Mouse (Mus musculus) adrenal gland, adult 18-20 months (tissue): ENCODE results near the gene Slc9a9. TPM values are rescaled to one million over a fixed set of nuclear protein-coding genes. Genes with fewer than 3 reads are reported as not detected.

Experiments
- DNase-seq, 2 experiments: peaks; one replicate each; pipeline ENCODE4 v3.0.0; 2021 to 2022; ENCODE audit warnings: low spot score in 2 of 2
- total RNA-seq, 2 experiments: library from RNA; stranded (reverse); gene quantifications; 1 replicate in 1 of 2; 2 replicates in 1 of 2; pipeline ENCODE4 v1.2.3; 2021

The Slc9a9 gene
- total RNA-seq, 2 experiments from 2014 or later, result 2.4 to 4.1 TPM

DNA sequence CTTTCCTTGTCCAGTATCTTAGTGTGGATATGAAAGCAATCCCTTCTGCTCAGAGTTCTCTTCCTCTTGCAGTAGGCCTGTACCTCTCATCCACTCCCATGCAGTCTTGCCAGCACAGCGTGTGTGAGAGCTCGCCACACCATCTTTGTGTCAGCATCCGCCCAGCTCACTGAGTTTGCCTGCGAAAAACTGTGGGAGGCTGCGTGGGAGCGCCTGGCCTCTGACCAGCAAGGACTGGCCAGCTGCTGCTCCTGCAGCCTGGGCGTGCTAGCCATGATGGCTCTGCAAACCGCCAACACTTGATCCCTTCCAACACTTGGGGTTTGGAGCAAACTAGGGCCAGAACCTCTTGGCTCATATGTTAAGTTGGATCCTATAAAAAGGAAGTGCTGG lies 11.4 kb downstream of the Slc9a9 start:
- DNase-seq, result no peak

DNA sequence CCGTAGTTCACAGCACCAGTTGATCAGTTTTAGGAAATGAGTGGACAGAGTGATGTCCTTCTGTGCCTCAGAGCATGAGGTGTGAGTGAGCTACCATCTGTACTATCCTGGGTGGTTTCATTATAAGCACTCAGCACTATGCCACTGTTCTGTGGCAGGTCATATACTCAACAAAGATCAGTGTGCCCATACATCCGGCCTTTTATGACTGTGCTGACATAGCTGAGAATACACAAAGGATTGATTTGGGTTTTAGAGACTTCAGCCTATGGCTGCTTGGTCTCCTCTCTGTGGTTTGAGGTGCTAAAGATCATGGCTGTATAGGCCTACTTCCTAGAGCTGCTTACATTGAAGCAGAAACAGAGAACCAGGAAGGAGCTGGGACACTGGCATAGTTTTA lies 12.6 kb downstream of the Slc9a9 start:
- DNase-seq, result no peak

DNA sequence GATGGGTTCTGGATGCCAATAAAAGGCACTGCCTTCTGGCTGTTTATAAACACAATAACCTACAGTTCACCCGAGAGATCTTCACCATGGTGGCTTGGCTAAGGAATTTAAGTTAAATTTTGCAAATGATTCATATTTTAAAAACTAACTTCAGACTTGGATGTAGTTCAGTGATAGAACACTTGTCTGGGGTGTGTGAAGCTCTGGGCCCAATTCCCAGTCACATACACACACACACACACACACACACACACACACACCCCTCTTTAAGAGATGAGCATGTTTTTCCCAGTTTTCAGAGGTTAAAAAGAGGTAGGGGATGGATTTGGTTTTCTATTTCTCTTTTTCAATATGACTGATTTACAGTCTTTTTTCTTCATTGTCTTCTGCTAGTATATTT lies 15.9 kb downstream of the Slc9a9 start:
- DNase-seq, result no peak

DNA sequence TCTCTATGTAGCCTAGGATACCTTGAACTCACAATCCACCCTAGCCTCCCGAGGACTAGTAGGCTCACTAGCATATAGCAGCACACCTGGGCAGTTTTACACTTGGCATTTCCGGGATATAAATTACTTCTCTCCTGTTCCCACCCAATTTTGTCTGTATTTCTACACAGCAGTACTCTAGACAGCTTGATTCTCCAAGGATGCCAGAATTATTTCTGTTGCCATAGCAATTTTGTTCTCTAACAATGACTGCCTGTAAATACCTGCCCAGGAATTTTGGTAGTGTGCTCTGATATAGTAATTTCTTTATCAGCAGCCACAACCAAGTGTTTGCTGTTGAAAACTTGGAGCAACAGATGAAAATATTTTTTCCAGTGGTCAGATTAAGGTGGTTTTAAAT lies 16.7 kb downstream of the Slc9a9 start:
- no peak for DNase-seq

DNA sequence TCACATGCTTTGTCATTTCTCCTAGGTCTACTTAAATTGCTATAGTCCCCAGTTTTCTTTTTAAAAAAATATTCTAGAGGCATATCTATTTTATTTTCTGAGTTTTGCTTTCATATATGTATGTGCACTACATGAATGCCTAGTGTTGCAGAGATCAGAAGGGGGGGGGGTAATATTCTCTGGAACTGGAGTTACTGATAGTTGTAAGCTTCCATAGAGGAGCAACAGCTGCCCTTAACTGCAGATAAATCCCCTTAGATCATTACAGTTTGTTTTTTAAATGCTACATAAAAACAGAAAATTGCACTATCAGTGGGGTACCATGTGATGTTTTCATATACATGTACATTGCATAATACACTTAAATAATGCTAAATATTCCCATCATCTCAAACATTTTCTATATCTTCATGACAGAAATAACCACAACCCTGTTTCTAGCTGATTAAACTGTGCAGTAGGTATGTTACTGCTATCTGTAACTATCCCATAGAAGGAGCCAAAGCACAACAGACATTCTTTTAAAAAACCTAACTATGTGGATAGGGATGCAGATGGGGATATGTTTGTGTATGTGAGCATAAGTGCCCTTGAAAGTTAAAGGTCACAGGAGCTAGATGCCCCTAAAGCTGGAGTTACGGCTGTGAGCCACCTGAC lies 17.6 kb downstream of the Slc9a9 start:
- no peak for DNase-seq

DNA sequence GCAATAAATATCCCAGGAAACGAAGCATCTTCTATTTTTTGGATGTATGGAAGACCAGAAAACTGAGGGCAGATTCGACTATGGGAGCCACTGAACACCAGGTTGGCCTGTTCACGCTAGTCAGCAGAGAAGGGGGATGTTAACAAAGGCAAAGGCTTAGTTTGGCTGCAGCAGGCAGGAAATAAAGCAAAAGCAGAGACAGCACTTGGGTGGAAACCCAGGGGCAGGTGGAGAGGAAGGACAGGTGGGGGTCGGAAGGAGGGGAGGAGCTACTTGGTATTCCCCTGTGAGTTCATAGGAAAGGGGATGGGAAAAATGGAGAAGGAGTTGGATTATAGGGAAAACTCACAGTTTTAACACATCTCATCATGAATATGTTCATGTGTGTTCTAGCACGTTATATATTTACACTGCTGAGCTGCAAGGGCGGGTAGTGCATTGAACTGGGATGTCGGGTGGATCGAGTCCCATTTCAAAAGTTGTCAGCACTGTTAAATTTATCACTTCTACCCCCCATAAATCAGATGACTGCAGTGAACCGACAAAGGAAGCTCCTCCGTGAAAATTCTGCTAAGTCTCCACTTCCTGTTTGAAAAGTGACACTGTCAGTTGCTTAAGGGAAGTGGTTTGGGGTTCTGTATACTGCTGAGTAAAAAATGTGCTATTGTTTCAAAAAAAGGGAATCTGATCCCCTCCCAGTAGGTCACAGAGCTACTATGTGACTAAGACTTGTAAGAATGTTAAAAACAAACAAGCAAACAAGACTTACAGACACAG lies 21.8 kb downstream of the Slc9a9 start:
- DNase-seq, result no peak

DNA sequence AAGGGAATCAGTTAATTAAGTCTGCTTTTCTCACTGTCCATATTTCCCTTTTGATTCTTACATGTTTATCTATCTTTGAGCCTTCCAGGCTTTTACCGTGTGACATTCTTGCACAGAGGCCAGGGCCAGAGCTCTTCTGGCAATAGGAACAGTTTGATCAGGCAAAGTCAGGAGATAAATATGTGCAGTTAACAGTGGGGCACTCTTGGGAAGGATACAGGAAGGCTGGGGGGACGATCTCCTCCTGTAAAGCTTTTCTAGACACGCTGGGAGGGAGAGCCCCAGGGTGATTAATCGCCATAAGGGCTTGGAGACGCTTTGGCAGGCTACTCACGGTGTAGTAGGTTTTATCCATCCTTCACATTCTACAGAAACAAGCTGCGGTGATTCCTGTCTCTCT lies 22.4 kb downstream of the Slc9a9 start:
- no peak for DNase-seq

DNA sequence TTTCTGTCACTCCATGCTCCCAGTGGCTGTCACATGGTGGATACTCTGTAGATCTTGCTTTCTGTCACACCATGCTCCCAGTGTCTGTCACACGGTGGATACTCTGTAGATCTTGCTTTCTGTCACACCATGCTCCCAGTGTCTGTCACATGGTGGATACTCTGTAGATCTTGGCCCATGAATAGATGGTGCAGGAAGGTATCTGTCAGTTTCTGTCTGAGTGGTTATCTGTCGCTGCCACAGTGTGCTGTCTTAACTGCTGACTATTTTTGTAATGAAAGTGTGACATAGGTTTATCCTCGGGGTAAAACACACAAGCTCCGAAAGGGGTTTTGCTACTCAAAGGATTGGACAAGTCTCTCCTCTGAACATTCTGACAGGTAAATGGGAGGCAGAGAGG lies 24.5 kb downstream of the Slc9a9 start:
- DNase-seq, result no peak

DNA sequence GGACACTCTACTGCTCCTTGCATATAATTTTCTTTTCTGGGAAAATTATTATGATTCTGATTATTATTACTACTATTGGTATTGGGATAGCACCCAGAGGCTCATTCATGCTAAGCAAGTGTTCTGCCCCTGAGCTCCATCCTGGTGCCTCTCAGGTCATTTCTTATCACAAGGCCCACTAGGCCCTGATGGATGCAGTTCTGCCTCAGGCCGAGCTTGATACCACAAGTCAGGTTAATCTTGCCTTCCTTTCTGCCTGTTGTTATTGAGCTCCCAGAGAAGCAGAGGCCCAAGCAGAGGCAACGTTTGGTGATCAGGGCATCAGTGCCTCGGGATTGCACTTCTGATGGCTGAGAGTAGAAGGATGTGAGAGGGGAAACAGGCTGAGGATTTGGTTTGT lies 25.3 kb downstream of the Slc9a9 start:
- no peak for DNase-seq

DNA sequence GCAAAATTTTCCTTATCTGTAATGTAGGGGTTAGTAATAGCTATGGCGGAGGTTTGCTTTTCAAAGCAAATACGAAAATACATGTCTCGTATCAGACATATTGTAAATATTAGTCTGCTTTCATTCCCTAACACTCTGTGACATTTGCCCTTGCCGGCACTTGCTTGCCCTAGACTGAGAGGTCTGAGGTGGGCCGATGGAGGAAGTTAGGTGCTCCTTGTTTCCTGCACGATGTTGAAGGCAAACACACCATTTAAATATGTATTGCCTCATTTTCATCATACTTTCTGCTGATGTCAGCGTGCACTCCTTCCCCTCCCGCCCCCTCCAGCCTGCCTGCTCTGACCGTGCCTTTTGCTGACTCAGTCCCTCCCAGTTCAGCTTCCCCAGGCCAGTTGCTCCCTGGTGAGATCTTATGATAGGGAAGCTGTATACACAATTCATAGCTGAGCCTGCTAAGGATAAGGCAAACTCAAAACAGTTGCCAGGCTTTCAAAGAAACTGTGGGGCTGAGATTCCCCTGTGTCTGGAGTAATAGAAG lies 26.9 kb downstream of the Slc9a9 start:
- no peak for DNase-seq

DNA sequence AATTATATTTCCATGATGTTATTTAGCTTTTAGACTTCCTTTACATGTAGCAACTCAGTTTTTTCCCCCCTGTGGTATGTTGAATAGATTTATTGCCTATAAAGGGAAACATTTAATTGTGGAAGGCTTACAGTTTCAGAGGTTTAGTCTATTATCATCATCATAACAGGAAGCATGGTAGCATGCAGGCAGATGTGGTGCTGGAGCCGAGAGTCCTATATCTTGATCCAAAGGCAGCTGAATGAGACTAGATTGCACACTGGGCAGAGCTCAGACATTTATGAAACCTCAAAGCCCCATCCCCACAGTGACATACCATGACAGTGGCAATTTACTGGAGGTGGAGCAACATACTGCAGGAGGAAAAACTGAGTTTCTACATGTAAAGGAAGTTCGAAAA lies 28.5 kb downstream of the Slc9a9 start:
- no peak for DNase-seq

DNA sequence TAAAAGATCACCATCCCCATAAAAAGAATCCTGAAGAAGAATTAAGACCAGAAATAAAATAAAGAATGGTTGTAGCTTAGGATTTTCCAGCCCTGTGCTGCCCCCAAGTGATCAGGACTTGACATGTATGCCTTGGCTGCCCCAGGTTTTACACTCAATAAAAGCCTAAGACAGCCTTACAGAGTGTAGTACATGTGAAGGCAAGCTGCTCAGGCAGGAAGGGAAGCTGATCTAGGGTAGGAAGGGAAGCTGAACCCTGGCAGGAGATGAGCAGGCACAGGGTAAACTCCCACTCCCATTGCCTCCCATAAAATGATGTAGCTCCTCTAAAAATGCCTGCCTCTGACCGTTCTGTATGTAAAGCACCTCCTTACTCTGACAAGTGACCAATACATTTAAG lies 30.8 kb downstream of the Slc9a9 start:
- no peak for DNase-seq

DNA sequence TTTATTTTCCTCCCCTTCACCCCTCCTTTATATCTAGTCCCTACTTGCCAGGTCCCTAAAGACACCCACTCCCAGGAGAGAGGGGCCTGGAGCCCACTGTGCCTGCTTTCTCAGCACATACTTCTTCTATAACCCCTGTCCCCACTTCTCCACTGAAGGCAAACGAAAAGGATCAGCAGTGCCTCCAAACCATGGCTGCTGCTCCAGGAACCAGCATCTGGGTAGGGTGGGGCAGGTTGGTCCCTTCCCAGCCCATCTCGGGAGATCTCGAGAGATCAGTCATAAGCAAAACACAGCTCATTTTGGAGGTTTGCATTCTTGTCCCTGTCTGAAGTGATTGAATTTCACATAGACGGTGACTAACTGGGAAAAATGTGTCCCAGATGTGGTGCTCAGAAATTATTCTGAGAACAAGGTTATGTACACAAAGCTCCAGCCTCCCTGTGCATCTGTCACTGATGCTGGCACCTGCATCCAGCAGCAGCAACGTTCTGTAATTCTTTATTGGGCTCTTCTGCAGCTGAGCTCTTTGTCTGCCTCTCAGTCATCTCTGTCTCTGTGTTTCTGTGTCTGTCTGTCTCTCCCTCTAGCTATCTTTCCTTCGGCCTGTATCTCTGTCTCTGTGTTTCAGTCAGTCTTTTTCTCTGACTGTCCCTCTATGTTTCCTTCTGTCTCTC lies 31.6 kb downstream of the Slc9a9 start:
- DNase-seq, result no peak

DNA sequence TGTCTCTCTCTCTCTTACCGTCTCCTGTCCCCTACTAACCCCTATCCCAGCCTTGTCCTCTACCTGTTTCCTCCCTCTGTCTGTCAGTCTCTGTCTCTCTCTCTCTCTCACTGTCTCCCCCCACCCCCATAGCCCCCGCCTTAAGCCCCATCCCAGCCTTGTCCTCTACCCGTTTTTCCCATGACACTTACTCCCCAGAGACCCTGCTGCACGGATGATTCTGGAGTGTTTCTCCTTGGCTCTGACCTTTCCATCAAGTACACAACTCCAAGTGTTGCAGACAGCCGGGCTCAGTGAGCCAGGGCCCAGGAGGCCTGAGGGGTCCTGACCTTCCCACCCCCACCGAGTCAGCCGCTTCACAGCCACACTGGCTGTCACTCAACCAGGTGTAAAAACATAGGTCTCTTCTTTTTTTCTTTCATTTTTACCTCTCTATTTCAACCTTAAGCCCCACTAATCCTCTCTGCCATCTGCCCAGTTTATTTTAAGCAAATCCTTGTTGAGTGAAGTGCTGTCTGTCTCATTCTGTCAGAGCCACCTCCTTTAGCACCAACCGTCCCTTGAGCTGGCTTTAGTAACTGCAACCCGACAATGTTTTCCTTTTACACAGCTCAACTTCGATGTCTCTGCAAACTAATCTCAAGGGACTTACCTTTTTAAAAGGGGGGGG lies 32.4 kb downstream of the Slc9a9 start:
- no peak for DNase-seq

DNA sequence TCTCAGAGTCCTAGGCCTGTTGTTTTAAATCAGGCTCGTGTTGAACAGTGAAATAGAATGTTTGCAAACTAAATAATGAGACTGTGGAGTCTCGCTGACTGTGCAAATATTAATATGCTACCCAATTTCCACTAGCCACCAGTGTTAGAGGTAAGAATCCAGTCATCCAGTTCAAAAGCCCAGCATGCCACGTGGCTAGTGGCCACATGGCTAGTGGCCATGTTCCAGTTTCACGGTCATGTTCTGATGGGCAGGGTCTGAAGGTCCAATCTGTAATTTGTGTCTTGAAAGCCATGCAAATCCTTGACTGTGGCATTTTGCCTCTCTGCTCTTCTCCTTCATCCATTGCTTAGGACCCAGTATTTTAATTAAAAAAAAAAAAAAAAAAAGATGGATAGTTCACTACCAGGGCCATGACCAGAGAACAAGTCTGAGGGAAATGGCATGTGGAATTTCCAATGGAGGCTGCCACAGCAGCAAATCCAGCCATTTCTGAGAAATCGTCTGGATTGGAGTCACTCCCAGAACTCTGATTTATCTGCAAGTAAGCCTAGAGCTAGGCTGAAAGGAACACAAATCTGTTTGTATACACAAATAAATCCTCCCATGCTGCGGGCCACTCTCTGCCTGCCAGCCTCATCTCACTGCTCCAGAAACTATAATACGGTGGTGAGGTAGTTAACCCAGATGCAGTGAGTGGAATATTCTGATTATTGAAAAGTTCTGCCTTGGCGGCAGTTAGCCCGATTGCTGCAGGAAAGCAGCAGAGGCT lies 35.5 kb downstream of the Slc9a9 start:
- DNase-seq, result no peak

DNA sequence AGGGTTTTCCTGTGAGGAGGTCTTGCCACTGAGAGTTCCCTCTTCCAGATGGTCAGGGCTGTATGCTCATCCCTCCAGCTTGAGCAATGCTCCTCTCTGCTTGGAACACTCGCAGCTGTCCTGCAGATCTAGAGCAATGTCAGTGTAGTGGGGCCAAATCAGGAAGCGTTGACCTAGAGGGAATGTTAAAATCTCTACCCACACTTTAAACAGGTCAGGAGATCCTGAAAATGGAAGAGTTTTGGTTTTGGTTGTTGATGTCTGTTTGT lies 36.0 kb downstream of the Slc9a9 start:
- no peak for DNase-seq

DNA sequence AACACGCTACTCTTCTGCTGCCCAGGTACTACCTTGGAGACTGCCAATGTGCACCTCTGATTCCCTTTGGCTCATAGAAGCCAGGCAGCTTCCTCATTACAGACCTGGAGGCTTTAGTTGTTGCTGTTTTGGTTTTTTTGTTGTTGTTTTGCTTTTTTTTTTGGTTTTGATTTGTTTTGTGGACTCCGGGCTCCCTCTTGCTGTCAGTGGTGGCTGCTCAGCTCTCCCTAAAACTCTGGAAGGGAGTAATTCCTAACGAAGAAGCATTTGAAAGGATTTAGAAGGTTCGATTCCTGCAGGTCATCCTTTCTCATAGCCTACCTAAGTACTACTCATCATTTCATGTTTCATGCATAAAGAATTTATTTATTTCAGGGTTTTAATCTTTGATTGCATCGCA lies 42.4 kb downstream of the Slc9a9 start:
- DNase-seq, result no peak

DNA sequence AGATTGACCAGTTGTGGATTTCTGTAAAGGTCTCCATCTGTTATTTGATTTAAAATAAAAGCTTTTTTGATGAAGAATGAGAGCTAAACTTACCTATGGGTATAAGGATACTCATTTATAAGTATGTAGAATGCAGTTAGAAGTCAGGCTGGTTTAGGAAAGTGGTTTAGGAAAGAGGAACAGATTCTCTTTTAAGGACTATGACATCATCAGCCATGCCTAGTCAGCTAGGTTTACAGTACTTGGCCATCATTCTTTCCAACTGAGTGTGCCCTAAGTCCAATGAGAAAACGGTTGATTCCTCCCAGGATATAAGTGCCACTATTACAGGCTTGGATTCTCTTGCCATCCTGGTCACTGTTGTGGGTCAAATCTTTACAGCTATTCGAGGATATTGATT lies 47.0 kb downstream of the Slc9a9 start:
- DNase-seq, result no peak

DNA sequence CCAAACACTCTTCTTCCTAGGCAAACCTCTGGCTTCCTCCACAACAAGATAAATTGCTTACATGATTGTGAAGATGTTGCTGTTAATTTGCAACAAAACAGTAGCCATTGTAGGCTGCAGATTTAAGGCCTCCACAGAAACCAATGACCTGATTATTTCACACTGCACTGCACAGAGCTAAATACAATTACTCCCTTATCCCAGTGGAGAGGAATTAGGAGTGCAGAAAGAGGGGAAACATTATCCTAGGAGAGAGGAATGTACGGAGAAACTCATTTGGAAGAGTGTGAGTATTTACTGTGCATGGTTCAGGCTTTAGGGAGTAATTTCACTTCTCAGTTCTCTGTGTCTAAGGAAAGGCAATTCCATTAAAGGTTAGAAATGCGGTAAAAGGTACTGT lies 53.9 kb downstream of the Slc9a9 start:
- DNase-seq, result no peak

DNA sequence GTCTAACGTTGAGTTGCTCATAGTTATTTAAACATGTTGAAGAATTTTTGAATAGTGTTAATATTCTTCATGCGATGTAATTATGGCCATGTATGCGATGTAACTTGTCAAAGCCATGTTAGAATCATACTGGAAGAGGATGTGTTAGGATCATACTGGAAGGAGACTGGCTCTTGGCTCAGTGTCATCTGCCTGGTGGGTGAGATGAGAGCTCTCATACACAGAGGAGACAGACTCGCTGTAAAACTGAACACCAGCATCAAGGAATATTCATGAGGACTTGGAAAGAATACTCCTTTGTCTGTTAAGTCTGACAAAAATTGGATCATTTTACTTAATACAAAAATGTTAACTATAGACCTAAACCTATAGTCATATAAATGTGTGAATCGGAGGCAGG lies 55.4 kb downstream of the Slc9a9 start:
- DNase-seq, result no peak

DNA sequence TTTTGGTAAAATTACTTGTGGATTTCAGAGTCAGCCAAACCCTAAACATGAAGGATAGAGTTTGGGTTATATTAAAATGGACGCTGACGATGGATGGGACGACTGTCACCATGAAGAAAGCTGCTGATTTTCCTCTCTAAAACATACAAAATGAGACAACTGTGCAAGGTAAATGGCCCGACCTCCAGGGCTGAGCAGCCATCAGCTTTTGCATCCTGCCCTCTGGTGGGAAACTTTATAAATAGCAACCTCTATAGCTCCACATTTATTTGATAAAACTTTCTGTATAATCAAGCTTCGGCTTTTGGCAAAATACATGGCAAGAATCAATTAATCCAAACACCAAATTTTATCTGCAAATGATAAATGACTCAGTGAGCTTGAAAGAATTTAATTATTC lies 57.7 kb downstream of the Slc9a9 start:
- no peak for DNase-seq
